Mouse (Mus musculus) brain, embryonic 14.5 days (tissue): Measurements from ENCODE around the gene Rtf2.

ENCODE experiments used
- CTCF ChIP-seq: fragments of 200-500 bp; IDR thresholded peaks from 2 replicates; pipeline ENCODE4 v1.5.1; 2012; ENCODE audit warnings: inconsistent platforms, mild to moderate bottlenecking, moderate library complexity, borderline replicate concordance; ENCODE audit not compliant: insufficient read depth, insufficient read length; ENCODE audit errors: extremely low read depth
- POLR2A ChIP-seq: fragments of 200-500 bp; IDR thresholded peaks from 2 replicates; pipeline ENCODE4 v1.6.1; 2012; ENCODE audit warnings: mild to moderate bottlenecking, inconsistent platforms, borderline replicate concordance; ENCODE audit not compliant: poor library complexity, insufficient read depth, insufficient read length, severe bottlenecking; ENCODE audit errors: extremely low read depth

DNA sequence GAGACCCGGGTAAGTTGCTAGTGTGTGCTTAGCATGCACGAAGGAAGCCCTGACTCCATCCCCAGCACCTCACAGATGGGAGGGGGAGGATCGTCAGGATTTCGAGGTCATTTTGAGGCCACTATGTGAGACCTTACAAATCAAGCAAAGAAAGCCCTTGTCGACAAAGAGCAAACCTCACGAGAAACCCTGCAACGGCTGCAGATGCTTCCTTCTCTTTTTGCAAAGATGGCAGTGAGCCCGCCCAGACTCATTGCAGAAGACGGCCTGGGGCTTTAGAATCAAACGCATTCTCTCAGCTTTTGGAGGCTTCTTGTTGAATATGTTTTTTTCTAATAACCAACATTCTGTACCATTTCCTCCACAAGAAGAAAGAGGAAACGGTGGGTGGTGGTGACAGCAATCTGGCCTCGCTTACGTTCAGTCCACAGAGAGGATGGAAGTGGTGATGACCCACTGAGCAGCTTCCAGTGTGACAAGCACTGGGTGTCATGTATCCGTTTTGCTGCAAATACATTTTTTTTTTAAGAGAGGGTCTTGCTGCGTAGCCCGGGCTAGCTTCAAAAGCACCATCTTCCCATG, 2.9 kb upstream of the Rtf2 start:
- TF ChIP-seq POLR2A (no peak), CTCF (no peak)
